Mouse (Mus musculus) olfactory bulb, adult 2 months (tissue): ENCODE results near the gene Htra1. TPM values are rescaled to one million over a fixed set of nuclear protein-coding genes. Genes with fewer than 3 reads are reported as not detected.
A peak's percentile ranks its signal among the peaks of the same experiment; 100 is the strongest.

Experiments
- H3K27ac ChIP-seq: fragments of 200-500 bp; 2 replicates; pipeline ENCODE4 v1.5.1; 2012; ENCODE audit warnings: low read depth, low read length; ENCODE audit not compliant: insufficient read depth
- H3K4me1 ChIP-seq: fragments of 200-500 bp; 2 replicates; pipeline ENCODE4 v1.6.1; 2012; ENCODE audit warnings: low read length; ENCODE audit not compliant: control insufficient read depth, insufficient read depth
- H3K4me3 ChIP-seq: fragments of 200-500 bp; 2 replicates; pipeline ENCODE4 v1.5.1; 2012; ENCODE audit warnings: mild to moderate bottlenecking, low read depth, low read length, moderate library complexity; ENCODE audit not compliant: insufficient read depth
- CTCF ChIP-seq: fragments of 200-500 bp; IDR thresholded peaks from 2 replicates; pipeline ENCODE4 v1.5.1; 2012; ENCODE audit warnings: low read depth, mild to moderate bottlenecking, low read length, moderate library complexity; ENCODE audit not compliant: insufficient read depth
- POLR2A ChIP-seq: fragments of 200-500 bp; IDR thresholded peaks from 2 replicates; pipeline ENCODE4 v1.6.1; 2012; ENCODE audit warnings: mild to moderate bottlenecking, low read depth, low read length, moderate library complexity; ENCODE audit not compliant: insufficient read depth
- WGBS: fragments of 180-500 bp; shearing (Covaris S2); methylation state at CpG from one replicate; pipeline ENCODE4 v1.1.7; 2018; 5-methylcytosine and 5-hydroxymethylcytosine counted together
- polyA plus RNA-seq: library from polyadenylated mRNA; stranded (reverse); fragments of >200 nt; gene quantifications from 2 replicates; pipeline ENCODE4 v1.2.4, GENCODE M21; 2012; ENCODE audit warnings: low replicate concordance; ENCODE audit not compliant: missing spikeins, insufficient read depth, insufficient read length

Htra1 gene
- polyA plus RNA-seq, 1 experiment: not detected

GRCm38 (mm10) chr7:130969076-130969475, 33.2 kb downstream of the Htra1 start:
- Histone ChIP-seq H3K4me1 (peaks cover 25% of the 10 kb centered on the region), H3K27ac (0 out of 2 replicates have a peak overlapping the region, but pooled peaks have one; percentile 58), H3K4me3 (no peak overlapping the region)
- 69% methylated on average over 5 of the region's 5 CpGs for WGBS
- TF ChIP-seq POLR2A (no peak), CTCF (no peak)

- TF ChIP-seq POLR2A (no peak), CTCF (no peak)
- WGBS: 53% methylated on average over 3 of the region's 3 CpGs
- no peak overlapping the region for H3K27ac ChIP-seq
- peaks cover 24% of the 10 kb centered on the region for H3K4me1 ChIP-seq
- no peak overlapping the region for H3K4me3 ChIP-seq
Measured at GRCm38 (mm10) chr7:130969507-130969906, 33.6 kb downstream of the Htra1 start.

GRCm38 (mm10) chr7:130972767-130973166, 36.9 kb downstream of the Htra1 start:
- Histone ChIP-seq H3K4me1 (peaks cover 15% of the 10 kb centered on the region), H3K27ac (no peak overlapping the region), H3K4me3 (no peak overlapping the region)
- TF ChIP-seq POLR2A (no peak), CTCF (no peak)
- 81% methylated on average over 9 of the region's 9 CpGs for WGBS

- TF ChIP-seq CTCF (no peak), POLR2A (no peak)
- Histone ChIP-seq H3K4me3 (no peak overlapping the region), H3K4me1 (peaks cover 8% of the 10 kb centered on the region), H3K27ac (no peak overlapping the region)
- WGBS: 66% methylated on average over 13 of the region's 13 CpGs
Measured at GRCm38 (mm10) chr7:130976305-130976935, 40.5 kb downstream of the Htra1 start.

- Histone ChIP-seq H3K4me1 (peaks cover 8% of the 10 kb centered on the region), H3K4me3 (no peak overlapping the region), H3K27ac (no peak overlapping the region)
- TF ChIP-seq CTCF: no peak
- 48% methylated on average over 5 of the region's 5 CpGs for WGBS
Measured at GRCm38 (mm10) chr7:130977794-130978521, 42.0 kb downstream of the Htra1 start.

- peaks cover 8% of the 10 kb centered on the region for H3K4me1 ChIP-seq
- no peak overlapping the region for H3K4me3 ChIP-seq
- 79% methylated on average over 1 of the region's 1 CpGs for WGBS
- no peak overlapping the region for H3K27ac ChIP-seq
- TF ChIP-seq POLR2A (no peak), CTCF (no peak)
Measured at GRCm38 (mm10) chr7:130978545-130978944, 42.6 kb downstream of the Htra1 start.

GRCm38 (mm10) chr7:130980130-130980529, 44.2 kb downstream of the Htra1 start:
- H3K4me3 ChIP-seq: no peak overlapping the region
- no peak overlapping the region for H3K27ac ChIP-seq
- TF ChIP-seq CTCF (no peak), POLR2A (no peak)
- 95% methylated on average over 5 of the region's 5 CpGs for WGBS
- H3K4me1 ChIP-seq: peaks cover 8% of the 10 kb centered on the region

GRCm38 (mm10) chr7:130982371-130982770, 46.5 kb downstream of the Htra1 start:
- no peak for TF ChIP-seq CTCF
- no peak for TF ChIP-seq POLR2A
- 72% methylated on average over 4 of the region's 4 CpGs for WGBS

GRCm38 (mm10) chr7:130982881-130983280, 47.0 kb downstream of the Htra1 start:
- 76% methylated on average over 3 of the region's 3 CpGs for WGBS
- no peak overlapping the region for H3K4me3 ChIP-seq
- no peak for TF ChIP-seq CTCF
- no peak for TF ChIP-seq POLR2A
- H3K4me1 ChIP-seq: peaks cover under 1% of the 10 kb centered on the region; the same call in 1 of the 2 replicates
- H3K27ac ChIP-seq: no peak overlapping the region

More at GRCm38 (mm10) chr7:130982371-130982770, 46.5 kb downstream of the Htra1 start:
- H3K27ac ChIP-seq: no peak overlapping the region
- peaks cover 4% of the 10 kb centered on the region for H3K4me1 ChIP-seq
- no peak overlapping the region for H3K4me3 ChIP-seq

- WGBS: 85% methylated on average over 7 of the region's 7 CpGs
- TF ChIP-seq POLR2A (no peak), CTCF (no peak)
- H3K4me3 ChIP-seq: no peak overlapping the region
- no peaks in the 10 kb centered on the region for H3K4me1 ChIP-seq
- H3K27ac ChIP-seq: no peak overlapping the region
Measured at GRCm38 (mm10) chr7:130984294-130984693, 48.4 kb downstream of the Htra1 start.
